Mouse (Mus musculus) layer of hippocampus, adult 18-20 months (tissue): ENCODE measurements around the gene Dhodh. TPM values are rescaled to one million over a fixed set of nuclear protein-coding genes. Genes with fewer than 3 reads are reported as not detected.

ENCODE experiments used
- DNase-seq, 2 experiments: peaks; one replicate each; pipeline ENCODE4 v3.0.0; 2022; ENCODE audit warnings: low spot score in 2 of 2
- total RNA-seq, 2 experiments: library from RNA; stranded (reverse); gene quantifications; 2 replicates each; pipeline ENCODE4 v1.2.3; 2021

The Dhodh gene
- total RNA-seq, 2 experiments from 2014 or later, result 22.7 to 26.4 TPM

GRCm38 (mm10) chr8:109586972-109587504 lies 21.4 kb downstream of the Dhodh start:
- no peak for DNase-seq

DNA sequence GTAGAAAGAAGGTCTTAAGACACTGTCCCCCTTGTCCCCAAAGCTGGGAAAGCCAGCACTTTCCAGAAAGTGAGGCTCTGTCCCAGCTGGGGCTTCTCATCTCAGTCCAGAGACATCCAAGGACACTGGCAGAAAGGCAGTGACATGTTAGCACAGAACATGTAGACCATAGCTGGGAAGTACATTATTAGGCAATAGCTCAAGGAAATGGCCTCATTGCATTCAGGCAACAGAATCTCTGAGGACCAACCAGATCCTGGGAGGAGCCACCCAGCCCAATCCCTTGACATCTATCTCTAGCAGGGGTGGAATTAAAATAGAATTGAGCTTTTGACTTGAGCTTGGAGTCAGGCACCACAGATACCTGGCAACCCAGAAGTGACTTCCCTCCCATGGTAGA lies 22.8 kb downstream of the Dhodh start:
- DNase-seq, result no peak

DNA sequence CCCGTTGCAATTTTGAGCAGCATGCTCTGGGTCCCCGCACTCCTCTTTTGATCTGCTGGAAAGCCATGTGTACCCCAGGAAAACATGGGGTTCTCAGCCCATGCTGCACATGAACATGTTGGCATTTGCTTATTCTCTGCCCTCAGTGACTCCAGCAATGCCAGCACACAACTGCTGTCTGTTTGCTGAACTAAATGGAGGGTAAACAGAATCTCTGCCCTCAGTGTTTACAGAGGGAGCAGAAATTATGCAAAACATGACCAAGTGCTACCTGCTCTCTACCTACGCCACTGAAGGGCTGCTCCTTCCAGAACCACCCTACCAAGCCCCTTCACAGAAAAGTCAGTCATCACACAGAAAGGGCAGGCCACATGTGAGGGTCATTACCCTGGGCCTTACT lies 23.6 kb downstream of the Dhodh start:
- DNase-seq, result no peak

GRCm38 (mm10) chr8:109584293-109584692 lies 24.2 kb downstream of the Dhodh start:
- DNase-seq, result no peak

DNA sequence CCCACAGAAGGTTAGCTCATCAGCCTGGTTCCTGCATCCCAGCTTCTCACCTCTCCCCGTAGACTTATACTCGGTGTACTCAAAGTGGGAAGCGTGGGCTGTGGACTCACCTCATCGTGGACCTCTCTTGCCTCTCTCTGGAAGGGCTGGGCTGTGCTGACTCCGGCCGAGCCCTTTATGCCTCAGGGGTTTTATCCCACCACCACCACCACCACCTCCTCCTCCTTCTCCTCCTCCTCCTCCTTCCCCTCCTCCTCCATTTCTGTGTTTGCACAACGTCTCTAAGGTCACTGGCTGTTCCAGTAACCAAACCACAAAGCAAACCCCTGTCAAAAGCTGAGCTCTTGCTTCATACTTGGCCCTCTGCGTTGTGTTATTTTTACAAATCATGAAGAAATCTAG lies 29.6 kb downstream of the Dhodh start, which contains the start of gene Hp:
Gene Hp (minus strand): TSS at position 273 of the 402 bp plus-strand sequence.
- DNase-seq, result no peak

GRCm38 (mm10) chr8:109576311-109576710 lies 32.2 kb downstream of the Dhodh start:
- no peak for DNase-seq

DNA sequence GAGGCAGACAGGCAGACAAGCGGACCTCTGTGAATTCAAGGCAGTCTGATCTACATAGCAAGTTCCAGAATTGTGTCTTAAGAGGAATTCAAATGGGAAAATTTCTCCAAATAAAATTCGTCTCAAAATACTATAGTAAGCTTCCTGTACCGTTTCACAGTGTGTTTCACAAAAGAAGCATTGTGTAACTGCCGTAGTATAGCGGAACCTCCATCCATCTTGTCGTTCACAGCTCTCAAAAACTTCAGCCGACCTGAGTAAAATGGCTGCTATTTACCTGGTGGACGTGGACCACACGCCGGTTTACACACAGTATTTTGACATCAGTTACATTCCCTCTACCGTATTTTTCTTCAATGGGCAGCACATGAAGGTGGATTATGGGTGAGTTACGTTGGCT lies 37.3 kb downstream of the Dhodh start:
- DNase-seq, result no peak

DNA sequence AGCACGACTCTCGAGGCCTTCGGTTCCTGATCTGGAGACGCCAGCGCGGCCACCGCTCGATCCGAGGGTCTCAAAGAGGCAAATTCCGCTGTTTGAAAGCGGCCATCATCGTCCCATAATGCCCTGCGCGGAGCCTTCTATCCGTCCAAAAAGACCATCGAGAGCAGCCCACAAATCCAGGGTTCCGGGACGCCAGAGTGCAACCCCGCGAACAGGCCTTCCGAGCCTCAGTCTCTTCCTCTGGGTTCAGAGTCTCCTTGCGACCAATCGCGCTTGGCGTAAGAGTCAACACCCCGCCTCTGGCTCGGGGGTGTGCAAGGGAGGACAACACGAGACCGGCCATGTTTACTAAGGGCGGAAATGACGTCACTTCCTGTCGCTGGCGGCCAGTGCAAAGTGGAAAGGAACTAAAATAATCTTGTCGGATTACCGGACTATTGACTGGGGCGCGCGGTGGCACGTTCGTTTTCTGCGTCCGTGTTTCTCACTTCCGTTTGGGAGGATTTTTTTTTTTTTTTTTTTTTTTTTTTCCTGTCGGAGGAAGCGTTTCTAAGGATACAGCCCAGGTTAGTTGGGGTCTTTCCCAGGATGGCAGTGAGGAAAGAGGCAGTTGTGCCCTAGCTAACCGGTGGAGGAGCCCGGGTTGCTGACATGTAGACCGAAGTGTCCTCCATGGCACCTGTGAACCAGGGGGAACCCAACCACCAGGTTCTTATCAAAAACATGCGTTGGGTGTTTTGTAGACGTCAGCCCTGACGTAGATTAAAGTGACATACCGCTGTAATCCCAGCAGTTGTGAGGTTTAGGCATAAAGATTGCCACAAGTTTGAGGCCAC lies 42.8 kb downstream of the Dhodh start, which contains the start of the genes Dhx38 and Txnl4b:
Gene Dhx38 (minus strand): TSS at position 364 of the 836 bp plus-strand sequence.
Gene Txnl4b (plus strand): TSS at position 395 of the 836 bp plus-strand sequence.
- peak; percentile 99 to 100 for DNase-seq

- DNase-seq, result no peak
Measured at GRCm38 (mm10) chr8:109564766-109565165, 43.7 kb downstream of the Dhodh start.

- DNase-seq, result no peak
Measured at GRCm38 (mm10) chr8:109563881-109564280, 44.6 kb downstream of the Dhodh start.

GRCm38 (mm10) chr8:109551663-109552062 lies 56.8 kb downstream of the Dhodh start:
- no peak for DNase-seq

GRCm38 (mm10) chr8:109544049-109544448 lies 64.4 kb downstream of the Dhodh start:
- DNase-seq, result no peak

GRCm38 (mm10) chr8:109542748-109543519 lies 65.5 kb downstream of the Dhodh start:
- peak in 1 of 2 experiments; percentile 31 for DNase-seq

- DNase-seq, result no peak
Measured at GRCm38 (mm10) chr8:109542165-109542564, 66.3 kb downstream of the Dhodh start.

Other genes with a start within 250 kb of the Dhodh start
- gene Pmfbp1, start 114.6 kb downstream of the Dhodh start, total RNA-seq, result under 1 TPM in 1 of 2 experiments, not detected in 1; 0.10 TPM
- gene Dhx38, start 42.8 kb downstream of the Dhodh start, total RNA-seq, result 10 to 100 TPM; 26.0 to 27.0 TPM
- 10 to 100 TPM; 16.4 to 16.7 TPM for gene Txnl4b, start 42.8 kb downstream of the Dhodh start, total RNA-seq
- gene Hp, start 29.5 kb downstream of the Dhodh start, total RNA-seq, result not detected
- 1 to 10 TPM; 2.0 to 3.1 TPM for gene Pkd1l3, start 5.8 kb upstream of the Dhodh start, total RNA-seq
- 10 to 100 TPM; 87.1 to 90.9 TPM for gene Ist1, start 84.6 kb upstream of the Dhodh start, total RNA-seq
- gene Zfp821, start 96.9 kb upstream of the Dhodh start, total RNA-seq, result 10 to 100 TPM; 41.0 to 42.1 TPM
- gene Atxn1l, start 129.1 kb upstream of the Dhodh start, total RNA-seq, result 10 to 100 TPM; 40.9 to 42.1 TPM
- 10 to 100 TPM; 80.6 to 84.1 TPM for gene Ap1g1, start 169.9 kb upstream of the Dhodh start, total RNA-seq